Mouse (Mus musculus): Measurements from ENCODE around the gene Cdkal1. TPM values are rescaled to one million over a fixed set of nuclear protein-coding genes. Genes with fewer than 3 reads are reported as not detected.

Gene Cdkal1
- polyA plus RNA-seq, 1 experiment from 2014 or later = 34.0 TPM

DNA sequence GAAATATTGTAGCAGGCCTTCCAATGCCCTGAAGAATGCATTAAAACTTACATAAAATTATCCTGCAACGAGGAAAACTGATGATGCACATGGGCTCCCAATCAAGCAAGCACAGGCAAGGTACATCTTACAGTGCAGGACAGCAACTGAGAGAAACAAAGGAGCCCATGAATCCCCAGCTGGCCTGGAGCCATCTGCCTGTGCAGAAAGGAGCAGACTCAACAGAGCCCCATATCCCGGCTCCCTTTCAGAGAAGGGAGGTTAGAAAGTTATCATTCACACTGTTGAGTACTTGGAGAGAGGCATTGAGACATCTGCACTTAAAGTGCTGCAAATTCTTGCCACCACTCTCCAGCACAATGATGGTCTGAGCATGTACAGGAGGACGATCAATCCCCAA, 296.3 kb downstream of the Cdkal1 start:
- Histone ChIP-seq H3K4me1 (ENCODE audit: control insufficient read depth, insufficient read depth, low read length) (no peaks in the 10 kb centered on the region), H3K9ac (ENCODE audit: low read length) (no peak overlapping the region), H3K4me3 (ENCODE audit: low read depth, low read length) (no peak overlapping the region), H3K36me3 (ENCODE audit: control insufficient read depth, insufficient read depth, low read length) (no peaks in the 10 kb centered on the region), H3K4me2 (ENCODE audit: low read depth, severe bottlenecking) (no peak overlapping the region), H3K27me3 (ENCODE audit: control insufficient read depth, insufficient read depth, low read length) (no peaks in the 10 kb centered on the region), H3K27ac (replicated peaks; ENCODE audit: low read depth, low read length) (no peak overlapping the region), H3K9me3 (ENCODE audit: control insufficient read depth, low read length) (no peaks in the 10 kb centered on the region)
- ATAC-seq (ENCODE audit: insufficient number of reproducible peaks, low FRiP score, low TSS enrichment, low read depth) (no peak), DNase-seq (ENCODE audit: low spot score) (no peak)
- 85% methylated on average over 3 of the region's 3 CpGs for WGBS

DNA sequence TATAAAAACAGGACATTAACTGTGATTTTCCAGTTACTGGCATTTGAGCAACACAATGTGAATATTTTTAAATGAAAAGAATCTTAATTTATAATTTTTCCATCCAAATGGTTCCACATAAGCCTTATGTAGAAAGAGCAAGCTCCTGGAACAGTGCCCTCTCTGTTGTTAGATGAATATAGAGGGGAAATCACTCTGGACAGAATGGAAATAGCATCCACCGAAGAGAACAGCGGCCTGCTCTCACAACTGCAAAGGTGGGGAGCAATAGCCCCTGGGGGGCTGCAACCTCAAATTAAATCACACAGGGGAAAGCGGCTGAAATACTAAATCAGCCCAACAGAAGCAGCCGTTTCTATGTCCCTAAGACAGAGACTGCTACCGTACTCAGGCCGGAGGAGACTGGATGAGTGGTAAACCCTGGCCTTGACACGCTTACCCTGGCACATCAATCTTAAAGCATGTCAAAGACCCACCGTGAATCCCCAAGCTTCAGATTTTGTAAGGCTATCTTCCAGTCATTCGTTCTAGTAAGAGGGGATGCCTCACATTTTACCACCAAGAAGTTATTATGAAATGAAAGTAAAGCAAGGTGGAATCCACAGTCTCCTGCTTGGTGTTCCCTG, 300.2 kb downstream of the Cdkal1 start:
- H3K27ac ChIP-seq (replicated peaks; ENCODE audit: low read depth, low read length) = no peak overlapping the region
- peaks cover 3% of the 10 kb centered on the region; the same call in 1 of the 2 replicates for H3K4me1 ChIP-seq (ENCODE audit: control insufficient read depth, insufficient read depth, low read length)
- ATAC-seq (ENCODE audit: insufficient number of reproducible peaks, low FRiP score, low TSS enrichment, low read depth) = no peak
- no peak overlapping the region for H3K4me3 ChIP-seq (ENCODE audit: low read depth, low read length)
- no peaks in the 10 kb centered on the region for H3K9me3 ChIP-seq (ENCODE audit: control insufficient read depth, low read length)
- H3K4me2 ChIP-seq (ENCODE audit: low read depth, severe bottlenecking) = no peak overlapping the region
- H3K27me3 ChIP-seq (ENCODE audit: control insufficient read depth, insufficient read depth, low read length) = no peaks in the 10 kb centered on the region
- H3K36me3 ChIP-seq (ENCODE audit: control insufficient read depth, insufficient read depth, low read length) = no peaks in the 10 kb centered on the region
- DNase-seq (ENCODE audit: low spot score) = no peak
- H3K9ac ChIP-seq (ENCODE audit: low read length) = no peak overlapping the region
- WGBS = 81% methylated on average over 9 of the region's 9 CpGs

DNA sequence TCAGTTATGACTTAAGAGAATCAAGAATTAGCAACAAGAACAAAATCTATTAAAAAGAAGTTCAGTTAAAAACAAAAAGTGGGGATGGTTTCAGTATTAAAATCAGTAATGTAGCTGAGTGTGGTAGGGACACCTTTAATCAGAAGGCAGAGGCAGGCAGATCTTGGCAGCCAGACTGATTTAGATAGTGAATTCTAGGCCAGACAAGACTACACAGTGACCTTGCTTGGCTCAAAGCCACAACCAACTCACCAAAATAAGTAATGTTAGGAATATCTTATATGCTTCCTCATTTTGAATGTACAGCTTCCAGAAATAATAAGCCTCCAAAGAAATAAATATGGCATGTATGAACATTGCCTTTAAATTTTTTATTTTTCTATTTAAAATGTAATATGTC, 301.7 kb downstream of the Cdkal1 start:
- Histone ChIP-seq H3K9me3 (ENCODE audit: control insufficient read depth, low read length) (no peaks in the 10 kb centered on the region), H3K4me2 (ENCODE audit: low read depth, severe bottlenecking) (no peak overlapping the region), H3K27me3 (ENCODE audit: control insufficient read depth, insufficient read depth, low read length) (no peaks in the 10 kb centered on the region), H3K27ac (replicated peaks; ENCODE audit: low read depth, low read length) (no peak overlapping the region), H3K4me3 (ENCODE audit: low read depth, low read length) (no peak overlapping the region), H3K9ac (ENCODE audit: low read length) (no peak overlapping the region), H3K36me3 (ENCODE audit: control insufficient read depth, insufficient read depth, low read length) (no peaks in the 10 kb centered on the region), H3K4me1 (ENCODE audit: control insufficient read depth, insufficient read depth, low read length) (peaks cover 3% of the 10 kb centered on the region; the same call in 1 of the 2 replicates)
- DNase-seq (ENCODE audit: low spot score) (no peak), ATAC-seq (ENCODE audit: insufficient number of reproducible peaks, low FRiP score, low TSS enrichment, low read depth) (no peak)

DNA sequence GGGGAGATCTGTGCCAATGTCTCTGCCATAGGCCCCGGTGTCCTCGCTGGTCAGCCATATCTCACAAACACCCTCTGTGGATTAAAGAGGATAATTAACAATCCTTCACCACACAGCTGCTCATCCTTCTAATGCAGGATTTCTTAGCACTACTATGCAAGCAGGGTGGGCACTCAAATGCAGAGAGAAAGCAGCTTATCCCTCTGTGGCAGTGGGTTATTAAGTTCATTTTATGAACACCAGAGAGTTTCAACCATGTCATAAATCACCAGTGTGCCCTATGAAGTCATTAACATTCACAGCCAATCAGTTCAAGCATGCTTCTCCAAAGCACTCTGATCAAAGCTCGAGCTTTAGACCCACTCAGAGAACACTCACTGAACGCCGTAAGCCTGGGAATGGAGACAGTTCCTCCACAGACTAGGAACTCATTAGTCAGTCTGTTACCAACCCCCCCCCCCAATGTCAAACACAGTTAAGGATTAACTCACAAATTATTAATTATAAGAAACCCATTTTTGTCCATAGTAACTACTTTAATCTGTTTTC, 303.1 kb downstream of the Cdkal1 start:
- Histone ChIP-seq H3K27me3 (ENCODE audit: control insufficient read depth, insufficient read depth, low read length) (no peaks in the 10 kb centered on the region), H3K4me2 (ENCODE audit: low read depth, severe bottlenecking) (no peak overlapping the region), H3K4me1 (ENCODE audit: control insufficient read depth, insufficient read depth, low read length) (peaks cover 3% of the 10 kb centered on the region; the same call in 1 of the 2 replicates), H3K36me3 (ENCODE audit: control insufficient read depth, insufficient read depth, low read length) (no peaks in the 10 kb centered on the region), H3K27ac (replicated peaks; ENCODE audit: low read depth, low read length) (no peak overlapping the region), H3K9ac (ENCODE audit: low read length) (no peak overlapping the region), H3K9me3 (ENCODE audit: control insufficient read depth, low read length) (no peaks in the 10 kb centered on the region), H3K4me3 (ENCODE audit: low read depth, low read length) (no peak overlapping the region)
- ATAC-seq (ENCODE audit: insufficient number of reproducible peaks, low FRiP score, low TSS enrichment, low read depth) (no peak), DNase-seq (ENCODE audit: low spot score) (no peak)
- WGBS = 36% methylated on average over 5 of the region's 5 CpGs

DNA sequence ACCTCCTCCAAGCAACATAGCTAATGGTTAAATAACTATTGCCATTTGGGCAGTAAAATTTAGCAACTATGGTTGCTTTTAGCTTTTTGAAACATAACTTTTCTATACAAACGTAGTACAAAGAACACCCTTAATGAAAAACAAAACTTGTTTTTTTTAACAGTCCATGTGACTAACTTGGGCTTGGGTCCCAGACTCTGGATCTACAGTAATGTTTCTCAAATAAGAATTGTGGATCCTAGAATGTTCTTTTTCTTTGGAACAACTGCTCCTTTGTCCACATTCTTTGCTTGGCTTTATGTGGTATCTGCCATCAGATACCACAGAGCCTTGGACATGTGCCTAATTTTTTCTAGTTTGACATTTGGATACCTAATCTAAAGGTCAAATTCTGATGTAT, 304.6 kb downstream of the Cdkal1 start:
- Histone ChIP-seq H3K9me3 (ENCODE audit: control insufficient read depth, low read length) (no peaks in the 10 kb centered on the region), H3K4me2 (ENCODE audit: low read depth, severe bottlenecking) (no peak overlapping the region), H3K27me3 (ENCODE audit: control insufficient read depth, insufficient read depth, low read length) (no peaks in the 10 kb centered on the region), H3K4me3 (ENCODE audit: low read depth, low read length) (no peak overlapping the region), H3K27ac (replicated peaks; ENCODE audit: low read depth, low read length) (no peak overlapping the region), H3K36me3 (ENCODE audit: control insufficient read depth, insufficient read depth, low read length) (no peaks in the 10 kb centered on the region), H3K9ac (ENCODE audit: low read length) (no peak overlapping the region), H3K4me1 (ENCODE audit: control insufficient read depth, insufficient read depth, low read length) (peaks cover 3% of the 10 kb centered on the region; the same call in 1 of the 2 replicates)
- no peak for DNase-seq (ENCODE audit: low spot score)
- 62% methylated on average over 1 of the region's 1 CpGs for WGBS
- ATAC-seq (ENCODE audit: insufficient number of reproducible peaks, low FRiP score, low TSS enrichment, low read depth) = no peak

DNA sequence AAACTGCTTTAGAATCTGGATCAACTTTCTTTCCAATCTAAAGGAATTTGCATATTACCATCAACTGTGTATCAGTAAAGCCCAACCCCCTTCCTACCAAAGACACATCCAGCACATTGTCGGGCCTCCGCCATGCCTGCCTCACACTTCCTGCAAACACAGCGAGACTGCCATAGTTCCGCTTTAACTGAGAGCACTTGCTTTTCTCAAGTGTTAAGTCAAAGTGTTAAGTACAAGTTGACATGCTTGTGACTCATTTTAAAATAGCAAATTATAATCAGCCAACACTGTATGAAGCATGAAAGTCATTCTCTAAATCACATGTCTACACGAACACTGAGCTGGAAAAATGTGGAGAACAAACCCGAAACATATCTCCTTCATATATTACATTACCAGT, 305.3 kb downstream of the Cdkal1 start:
- Histone ChIP-seq H3K27ac (replicated peaks; ENCODE audit: low read depth, low read length) (no peak overlapping the region), H3K4me1 (ENCODE audit: control insufficient read depth, insufficient read depth, low read length) (peaks cover 3% of the 10 kb centered on the region; the same call in 1 of the 2 replicates), H3K36me3 (ENCODE audit: control insufficient read depth, insufficient read depth, low read length) (no peaks in the 10 kb centered on the region), H3K9ac (ENCODE audit: low read length) (no peak overlapping the region), H3K27me3 (ENCODE audit: control insufficient read depth, insufficient read depth, low read length) (no peaks in the 10 kb centered on the region), H3K9me3 (ENCODE audit: control insufficient read depth, low read length) (no peaks in the 10 kb centered on the region), H3K4me3 (ENCODE audit: low read depth, low read length) (no peak overlapping the region), H3K4me2 (ENCODE audit: low read depth, severe bottlenecking) (no peak overlapping the region)
- DNase-seq (ENCODE audit: low spot score) (no peak), ATAC-seq (ENCODE audit: insufficient number of reproducible peaks, low FRiP score, low TSS enrichment, low read depth) (no peak)
- WGBS = 89% methylated on average over 6 of the region's 6 CpGs

DNA sequence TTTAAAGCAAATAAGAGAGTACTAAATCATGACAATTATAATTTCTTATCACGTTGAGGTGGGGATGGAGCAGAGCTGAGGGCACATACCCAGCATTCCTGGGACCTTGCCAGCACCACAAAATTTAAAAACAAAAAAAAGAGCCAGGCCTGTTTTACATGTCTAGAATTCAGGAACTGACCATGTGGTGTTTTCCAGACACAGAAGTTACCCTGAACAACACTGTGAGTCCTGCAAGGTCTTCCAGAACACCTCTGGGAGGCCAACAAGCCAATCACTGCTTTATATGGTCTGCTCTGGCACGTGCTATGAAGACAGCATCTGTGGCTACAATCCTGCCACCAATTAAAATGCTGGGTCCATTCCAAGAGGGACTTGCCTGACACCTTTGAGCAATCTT, 305.7 kb downstream of the Cdkal1 start:
- H3K27ac ChIP-seq (replicated peaks; ENCODE audit: low read depth, low read length) = no peak overlapping the region
- no peak for ATAC-seq (ENCODE audit: insufficient number of reproducible peaks, low FRiP score, low TSS enrichment, low read depth)
- H3K4me1 ChIP-seq (ENCODE audit: control insufficient read depth, insufficient read depth, low read length) = peaks cover 3% of the 10 kb centered on the region; the same call in 1 of the 2 replicates
- no peak overlapping the region for H3K9ac ChIP-seq (ENCODE audit: low read length)
- WGBS = 52% methylated on average over 2 of the region's 2 CpGs
- no peaks in the 10 kb centered on the region for H3K9me3 ChIP-seq (ENCODE audit: control insufficient read depth, low read length)
- no peaks in the 10 kb centered on the region for H3K27me3 ChIP-seq (ENCODE audit: control insufficient read depth, insufficient read depth, low read length)
- no peak overlapping the region for H3K4me3 ChIP-seq (ENCODE audit: low read depth, low read length)
- no peak for DNase-seq (ENCODE audit: low spot score)
- no peak overlapping the region for H3K4me2 ChIP-seq (ENCODE audit: low read depth, severe bottlenecking)
- H3K36me3 ChIP-seq (ENCODE audit: control insufficient read depth, insufficient read depth, low read length) = no peaks in the 10 kb centered on the region

DNA sequence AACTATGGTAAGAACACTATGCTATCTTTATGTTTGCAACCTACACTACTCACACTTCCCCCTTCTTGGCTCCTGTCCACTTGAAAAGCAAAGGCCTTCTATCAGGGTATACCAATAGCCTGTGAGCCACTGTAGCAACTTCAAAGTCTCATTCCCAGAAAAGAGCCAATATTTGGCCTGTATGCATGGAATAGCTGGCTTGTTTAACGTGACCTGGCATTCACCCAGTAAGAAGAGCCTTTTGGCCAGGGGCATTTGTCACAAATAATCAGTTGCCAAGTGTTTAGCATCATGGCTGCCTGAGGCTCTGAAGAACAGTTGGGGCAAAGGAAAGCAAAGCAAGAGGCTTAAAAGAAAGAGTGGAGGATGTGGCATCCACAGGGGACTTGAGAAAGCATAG, 317.6 kb downstream of the Cdkal1 start:
- WGBS = 88% methylated on average over 1 of the region's 1 CpGs
- Histone ChIP-seq H3K4me3 (ENCODE audit: low read depth, low read length) (no peak overlapping the region), H3K9me3 (ENCODE audit: control insufficient read depth, low read length) (no peaks in the 10 kb centered on the region), H3K4me1 (ENCODE audit: control insufficient read depth, insufficient read depth, low read length) (no peaks in the 10 kb centered on the region), H3K27me3 (ENCODE audit: control insufficient read depth, insufficient read depth, low read length) (no peaks in the 10 kb centered on the region), H3K9ac (ENCODE audit: low read length) (no peak overlapping the region), H3K36me3 (ENCODE audit: control insufficient read depth, insufficient read depth, low read length) (no peaks in the 10 kb centered on the region), H3K27ac (replicated peaks; ENCODE audit: low read depth, low read length) (no peak overlapping the region), H3K4me2 (ENCODE audit: low read depth, severe bottlenecking) (no peak overlapping the region)
- ATAC-seq (ENCODE audit: insufficient number of reproducible peaks, low FRiP score, low TSS enrichment, low read depth) (no peak), DNase-seq (ENCODE audit: low spot score) (no peak)

DNA sequence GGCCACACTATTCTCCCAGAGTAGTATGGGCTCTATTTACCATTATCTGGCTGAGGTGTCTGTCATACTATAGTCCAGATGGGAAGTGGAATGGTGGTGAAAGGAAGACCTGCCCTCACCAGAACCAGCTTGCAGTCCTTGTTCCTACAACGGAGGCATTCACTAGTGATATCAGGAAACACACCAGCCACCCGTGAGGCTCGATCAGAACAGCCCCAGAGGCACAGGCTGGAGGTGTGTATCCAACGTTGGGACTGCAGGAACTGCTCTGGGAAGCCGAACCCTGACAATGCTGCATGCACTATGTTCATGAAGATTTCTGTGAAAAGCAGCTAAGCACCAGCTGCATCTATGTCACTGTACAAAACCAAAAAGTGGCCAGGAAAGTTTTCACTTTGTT, 321.9 kb downstream of the Cdkal1 start:
- DNase-seq (ENCODE audit: low spot score) (no peak), ATAC-seq (ENCODE audit: insufficient number of reproducible peaks, low FRiP score, low TSS enrichment, low read depth) (no peak)
- Histone ChIP-seq H3K4me2 (ENCODE audit: low read depth, severe bottlenecking) (no peak overlapping the region), H3K9me3 (ENCODE audit: control insufficient read depth, low read length) (no peaks in the 10 kb centered on the region), H3K36me3 (ENCODE audit: control insufficient read depth, insufficient read depth, low read length) (no peaks in the 10 kb centered on the region), H3K4me3 (ENCODE audit: low read depth, low read length) (no peak overlapping the region), H3K27me3 (ENCODE audit: control insufficient read depth, insufficient read depth, low read length) (no peaks in the 10 kb centered on the region), H3K9ac (ENCODE audit: low read length) (no peak overlapping the region), H3K27ac (replicated peaks; ENCODE audit: low read depth, low read length) (no peak overlapping the region), H3K4me1 (ENCODE audit: control insufficient read depth, insufficient read depth, low read length) (no peaks in the 10 kb centered on the region)
- WGBS = 92% methylated on average over 5 of the region's 5 CpGs
